Mouse (Mus musculus) frontal cortex, postnatal 14 days (tissue): ENCODE results near the gene Gm16253.

ENCODE experiments used
- DNase-seq, 2 experiments: peaks; one replicate each; pipeline ENCODE4 v3.0.0; 2022; ENCODE audit warnings: low spot score in 2 of 2

Gene Gm16253

GRCm38 (mm10) chr3:96576690-96577541, at the start of gene Gm16253:
Gm16253 (plus strand) TSS chr3:96576984.
- peak; percentile 82 to 92 for DNase-seq

- no peak for DNase-seq
Measured at GRCm38 (mm10) chr3:96528506-96528905, 48.3 kb upstream of the Gm16253 start.

- DNase-seq: no peak
Measured at GRCm38 (mm10) chr3:96532050-96532449, 44.7 kb upstream of the Gm16253 start.

- DNase-seq: no peak
Measured at GRCm38 (mm10) chr3:96534300-96534699, 42.5 kb upstream of the Gm16253 start.

GRCm38 (mm10) chr3:96539316-96539715, 37.5 kb upstream of the Gm16253 start:
- no peak for DNase-seq

- no peak for DNase-seq
Measured at GRCm38 (mm10) chr3:96540740-96541139, 36.0 kb upstream of the Gm16253 start.

GRCm38 (mm10) chr3:96541328-96542078, 35.3 kb upstream of the Gm16253 start:
- no peak for DNase-seq

GRCm38 (mm10) chr3:96542554-96542953, 34.2 kb upstream of the Gm16253 start:
- DNase-seq: no peak

GRCm38 (mm10) chr3:96543345-96543744, 33.4 kb upstream of the Gm16253 start:
- peak; percentile 38 to 62 for DNase-seq

GRCm38 (mm10) chr3:96545565-96545964, 31.2 kb upstream of the Gm16253 start:
- no peak for DNase-seq

GRCm38 (mm10) chr3:96546880-96547279, 29.9 kb upstream of the Gm16253 start:
- DNase-seq: no peak

GRCm38 (mm10) chr3:96547389-96547960, 29.3 kb upstream of the Gm16253 start:
- DNase-seq: peak; percentile 53 to 82

- no peak for DNase-seq
Measured at GRCm38 (mm10) chr3:96548824-96549223, 28.0 kb upstream of the Gm16253 start.

- no peak for DNase-seq
Measured at GRCm38 (mm10) chr3:96549346-96549745, 27.4 kb upstream of the Gm16253 start.

- DNase-seq: peak in 1 of 2 experiments; percentile 45
Measured at GRCm38 (mm10) chr3:96551203-96551602, 25.6 kb upstream of the Gm16253 start.

GRCm38 (mm10) chr3:96551890-96552289, 24.9 kb upstream of the Gm16253 start:
- no peak for DNase-seq

- no peak for DNase-seq
Measured at GRCm38 (mm10) chr3:96553601-96554000, 23.2 kb upstream of the Gm16253 start.

GRCm38 (mm10) chr3:96554251-96554650, 22.5 kb upstream of the Gm16253 start:
- DNase-seq: no peak

- no peak for DNase-seq
Measured at GRCm38 (mm10) chr3:96555041-96555596, 21.7 kb upstream of the Gm16253 start.

- DNase-seq: no peak
Measured at GRCm38 (mm10) chr3:96555999-96556614, 20.7 kb upstream of the Gm16253 start.
